Mouse (Mus musculus): ENCODE results near the gene Ints3. TPM values are rescaled to one million over a fixed set of nuclear protein-coding genes. Genes with fewer than 3 reads are reported as not detected.

Gene Ints3
- polyA plus RNA-seq, 1 experiment from 2014 or later: 26.0 TPM

- Histone ChIP-seq H3K27me3 (replicated peaks; ENCODE audit: control insufficient read depth, insufficient read depth, low read length) (no peaks in the 10 kb centered on the region), H3K4me1 (ENCODE audit: control insufficient read depth, insufficient read depth, low read length) (peaks cover 16% of the 10 kb centered on the region), H3K36me3 (ENCODE audit: control insufficient read depth, insufficient read depth, low read length) (peaks cover 27% of the 10 kb centered on the region), H3K27ac (replicated peaks; ENCODE audit: low read depth, low read length) (no peak overlapping the region), H3K9me3 (ENCODE audit: control insufficient read depth, low read length) (no peaks in the 10 kb centered on the region), H3K4me3 (ENCODE audit: low read depth, low read length) (no peak overlapping the region), H3K9ac (ENCODE audit: low read depth, low read length) (no peak overlapping the region), H3K4me2 (ENCODE audit: low read depth, low read length) (no peak overlapping the region)
- 89% methylated on average over 4 of the region's 4 CpGs for WGBS
- ATAC-seq (ENCODE audit: low read depth): no peak; the same call in 1 of the 2 replicates
- peak; percentile 12 for DNase-seq (ENCODE audit: low spot score)
Observed at GRCm38 (mm10) chr3:90383690-90384089, 49.7 kb downstream of the Ints3 start.

GRCm38 (mm10) chr3:90381727-90382126 is 51.7 kb downstream of the Ints3 start:
- 76% methylated on average over 11 of the region's 11 CpGs for WGBS
- no peak overlapping the region for H3K27ac ChIP-seq (replicated peaks; ENCODE audit: low read depth, low read length)
- H3K4me3 ChIP-seq (ENCODE audit: low read depth, low read length): no peak overlapping the region
- ATAC-seq (ENCODE audit: low read depth) (no peak), DNase-seq (ENCODE audit: low spot score) (no peak)
- no peak overlapping the region for H3K4me2 ChIP-seq (ENCODE audit: low read depth, low read length)
- no peaks in the 10 kb centered on the region for H3K9me3 ChIP-seq (ENCODE audit: control insufficient read depth, low read length)
- H3K4me1 ChIP-seq (ENCODE audit: control insufficient read depth, insufficient read depth, low read length): no peaks in the 10 kb centered on the region
- no peak overlapping the region for H3K9ac ChIP-seq (ENCODE audit: low read depth, low read length)
- H3K36me3 ChIP-seq (ENCODE audit: control insufficient read depth, insufficient read depth, low read length): peaks cover 21% of the 10 kb centered on the region
- H3K27me3 ChIP-seq (replicated peaks; ENCODE audit: control insufficient read depth, insufficient read depth, low read length): no peaks in the 10 kb centered on the region

GRCm38 (mm10) chr3:90378496-90378895 is 54.9 kb downstream of the Ints3 start:
- Histone ChIP-seq H3K27me3 (replicated peaks; ENCODE audit: control insufficient read depth, insufficient read depth, low read length) (no peaks in the 10 kb centered on the region), H3K4me1 (ENCODE audit: control insufficient read depth, insufficient read depth, low read length) (no peaks in the 10 kb centered on the region), H3K9ac (ENCODE audit: low read depth, low read length) (no peak overlapping the region), H3K9me3 (ENCODE audit: control insufficient read depth, low read length) (no peaks in the 10 kb centered on the region), H3K4me2 (ENCODE audit: low read depth, low read length) (no peak overlapping the region), H3K27ac (replicated peaks; ENCODE audit: low read depth, low read length) (no peak overlapping the region), H3K4me3 (ENCODE audit: low read depth, low read length) (no peak overlapping the region), H3K36me3 (ENCODE audit: control insufficient read depth, insufficient read depth, low read length) (no peaks in the 10 kb centered on the region)
- DNase-seq (ENCODE audit: low spot score) (no peak), ATAC-seq (ENCODE audit: low read depth) (no peak)
- 81% methylated on average over 5 of the region's 5 CpGs for WGBS

GRCm38 (mm10) chr3:90376247-90376585 is 57.2 kb downstream of the Ints3 start:
- DNase-seq (ENCODE audit: low spot score): no peak
- no peak overlapping the region for H3K9ac ChIP-seq (ENCODE audit: low read depth, low read length)
- H3K27me3 ChIP-seq (replicated peaks; ENCODE audit: control insufficient read depth, insufficient read depth, low read length): no peaks in the 10 kb centered on the region
- no peak; the same call in 1 of the 2 replicates for ATAC-seq (ENCODE audit: low read depth)
- H3K36me3 ChIP-seq (ENCODE audit: control insufficient read depth, insufficient read depth, low read length): no peaks in the 10 kb centered on the region
- no peak overlapping the region for H3K27ac ChIP-seq (replicated peaks; ENCODE audit: low read depth, low read length)
- no peak overlapping the region for H3K4me3 ChIP-seq (ENCODE audit: low read depth, low read length)
- no peaks in the 10 kb centered on the region for H3K4me1 ChIP-seq (ENCODE audit: control insufficient read depth, insufficient read depth, low read length)
- no peak overlapping the region for H3K4me2 ChIP-seq (ENCODE audit: low read depth, low read length)
- 67% methylated on average over 1 of the region's 1 CpGs for WGBS
- no peaks in the 10 kb centered on the region for H3K9me3 ChIP-seq (ENCODE audit: control insufficient read depth, low read length)

- no peaks in the 10 kb centered on the region for H3K4me1 ChIP-seq (ENCODE audit: control insufficient read depth, insufficient read depth, low read length)
- H3K9me3 ChIP-seq (ENCODE audit: control insufficient read depth, low read length): no peaks in the 10 kb centered on the region
- 44% methylated on average over 3 of the region's 3 CpGs for WGBS
- DNase-seq (ENCODE audit: low spot score): no peak
- no peaks in the 10 kb centered on the region for H3K36me3 ChIP-seq (ENCODE audit: control insufficient read depth, insufficient read depth, low read length)
- no peaks in the 10 kb centered on the region for H3K27me3 ChIP-seq (replicated peaks; ENCODE audit: control insufficient read depth, insufficient read depth, low read length)
- H3K4me2 ChIP-seq (ENCODE audit: low read depth, low read length): no peak overlapping the region
- ATAC-seq (ENCODE audit: low read depth): no peak
- no peak overlapping the region for H3K27ac ChIP-seq (replicated peaks; ENCODE audit: low read depth, low read length)
- H3K9ac ChIP-seq (ENCODE audit: low read depth, low read length): no peak overlapping the region
- no peak overlapping the region for H3K4me3 ChIP-seq (ENCODE audit: low read depth, low read length)
Observed at GRCm38 (mm10) chr3:90375562-90376246, 57.7 kb downstream of the Ints3 start.

- 75% methylated on average over 4 of the region's 4 CpGs for WGBS
- ATAC-seq (ENCODE audit: low read depth) (peak; percentile 42), DNase-seq (ENCODE audit: low spot score) (no peak)
- Histone ChIP-seq H3K4me3 (ENCODE audit: low read depth, low read length) (no peak overlapping the region), H3K4me1 (ENCODE audit: control insufficient read depth, insufficient read depth, low read length) (no peaks in the 10 kb centered on the region), H3K9ac (ENCODE audit: low read depth, low read length) (no peak overlapping the region), H3K36me3 (ENCODE audit: control insufficient read depth, insufficient read depth, low read length) (no peaks in the 10 kb centered on the region), H3K9me3 (ENCODE audit: control insufficient read depth, low read length) (no peaks in the 10 kb centered on the region), H3K4me2 (ENCODE audit: low read depth, low read length) (no peak overlapping the region), H3K27ac (replicated peaks; ENCODE audit: low read depth, low read length) (no peak overlapping the region), H3K27me3 (replicated peaks; ENCODE audit: control insufficient read depth, insufficient read depth, low read length) (no peaks in the 10 kb centered on the region)
Observed at GRCm38 (mm10) chr3:90374368-90374767, 59.1 kb downstream of the Ints3 start.

DNA sequence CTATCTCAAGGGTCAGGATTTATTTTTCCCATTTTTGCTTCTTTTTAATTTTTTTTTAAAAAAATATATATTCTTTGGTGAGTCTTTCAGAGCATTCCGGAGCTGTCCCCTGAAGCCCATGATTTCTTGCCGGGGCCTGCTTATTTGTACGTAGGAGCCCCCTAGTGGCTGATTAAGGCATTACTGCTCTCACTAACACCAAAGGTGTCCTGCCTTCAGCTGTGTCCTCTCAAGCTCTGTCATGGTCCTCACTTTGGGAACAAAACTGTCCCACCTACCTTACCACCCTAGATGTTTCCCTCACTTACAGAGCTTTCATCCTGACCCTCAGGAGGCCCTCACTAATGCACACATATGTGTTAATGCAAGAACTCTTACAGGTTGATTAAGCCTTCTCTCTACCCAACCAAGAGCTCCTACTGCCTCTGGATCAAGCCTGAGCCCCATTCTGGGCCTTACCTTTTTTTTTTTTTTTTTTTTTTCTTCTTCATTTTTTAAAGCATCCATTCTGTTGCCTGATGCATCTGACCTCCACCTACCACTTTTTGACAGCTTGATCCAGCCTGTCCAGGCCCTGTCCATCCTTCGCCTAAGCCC is 59.9 kb downstream of the Ints3 start:
- Histone ChIP-seq H3K4me1 (ENCODE audit: control insufficient read depth, insufficient read depth, low read length) (no peaks in the 10 kb centered on the region), H3K27ac (replicated peaks; ENCODE audit: low read depth, low read length) (no peak overlapping the region), H3K9me3 (ENCODE audit: control insufficient read depth, low read length) (no peaks in the 10 kb centered on the region), H3K4me2 (ENCODE audit: low read depth, low read length) (no peak overlapping the region), H3K9ac (ENCODE audit: low read depth, low read length) (no peak overlapping the region), H3K27me3 (replicated peaks; ENCODE audit: control insufficient read depth, insufficient read depth, low read length) (no peaks in the 10 kb centered on the region), H3K36me3 (ENCODE audit: control insufficient read depth, insufficient read depth, low read length) (no peaks in the 10 kb centered on the region), H3K4me3 (ENCODE audit: low read depth, low read length) (no peak overlapping the region)
- ATAC-seq (ENCODE audit: low read depth) (peak; percentile 80), DNase-seq (ENCODE audit: low spot score) (peak; percentile 94)
- 27% methylated on average over 4 of the region's 4 CpGs for WGBS

DNA sequence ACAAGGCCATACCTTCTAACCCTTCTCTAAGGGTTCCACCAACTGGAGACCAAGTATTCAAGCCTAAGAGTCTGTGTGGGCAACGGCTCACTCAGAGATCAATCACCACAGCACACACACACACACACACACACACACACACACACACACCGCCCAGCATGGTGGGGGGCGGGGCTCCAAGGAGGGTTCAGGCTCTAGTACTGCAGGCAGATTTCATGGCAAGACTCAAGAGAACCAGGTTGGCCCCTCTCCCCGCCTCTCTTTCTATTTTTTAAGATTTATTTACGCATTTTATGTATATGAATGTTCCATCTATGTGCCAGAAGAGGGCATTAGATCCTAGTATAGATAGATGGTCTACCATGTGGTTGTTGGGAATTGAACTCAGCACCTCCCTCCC is 60.6 kb downstream of the Ints3 start:
- ATAC-seq (ENCODE audit: low read depth) (no peak), DNase-seq (ENCODE audit: low spot score) (no peak)
- WGBS: 56% methylated on average over 3 of the region's 5 CpGs
- Histone ChIP-seq H3K9me3 (ENCODE audit: control insufficient read depth, low read length) (no peaks in the 10 kb centered on the region), H3K36me3 (ENCODE audit: control insufficient read depth, insufficient read depth, low read length) (no peaks in the 10 kb centered on the region), H3K4me2 (ENCODE audit: low read depth, low read length) (no peak overlapping the region), H3K4me3 (ENCODE audit: low read depth, low read length) (no peak overlapping the region), H3K27me3 (replicated peaks; ENCODE audit: control insufficient read depth, insufficient read depth, low read length) (no peaks in the 10 kb centered on the region), H3K4me1 (ENCODE audit: control insufficient read depth, insufficient read depth, low read length) (no peaks in the 10 kb centered on the region), H3K9ac (ENCODE audit: low read depth, low read length) (no peak overlapping the region), H3K27ac (replicated peaks; ENCODE audit: low read depth, low read length) (no peak overlapping the region)

DNA sequence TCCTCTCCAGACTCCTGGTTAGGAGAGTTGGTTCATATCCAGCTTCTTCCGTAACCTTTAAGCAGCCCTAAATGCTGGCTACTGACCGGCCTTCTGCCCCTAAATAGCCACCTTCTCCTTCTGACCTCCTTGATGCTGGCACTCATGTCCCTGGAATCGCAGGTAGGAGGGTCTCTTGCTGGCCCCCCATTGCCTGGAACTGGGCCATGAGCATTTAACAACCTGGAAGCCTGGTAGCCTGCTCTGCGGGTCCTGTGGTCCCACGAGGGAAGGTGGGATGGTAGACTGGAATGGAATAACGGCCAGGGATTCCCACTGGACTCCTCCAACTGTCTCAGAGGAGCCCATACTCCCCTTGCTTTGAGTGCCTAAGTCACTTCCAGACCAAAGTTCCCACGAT is 61.6 kb downstream of the Ints3 start:
- Histone ChIP-seq H3K4me3 (ENCODE audit: low read depth, low read length) (no peak overlapping the region), H3K9ac (ENCODE audit: low read depth, low read length) (no peak overlapping the region), H3K27me3 (replicated peaks; ENCODE audit: control insufficient read depth, insufficient read depth, low read length) (no peaks in the 10 kb centered on the region), H3K27ac (replicated peaks; ENCODE audit: low read depth, low read length) (no peak overlapping the region), H3K9me3 (ENCODE audit: control insufficient read depth, low read length) (no peaks in the 10 kb centered on the region), H3K4me2 (ENCODE audit: low read depth, low read length) (no peak overlapping the region), H3K36me3 (ENCODE audit: control insufficient read depth, insufficient read depth, low read length) (no peaks in the 10 kb centered on the region), H3K4me1 (ENCODE audit: control insufficient read depth, insufficient read depth, low read length) (no peaks in the 10 kb centered on the region)
- no peak for DNase-seq (ENCODE audit: low spot score)
- ATAC-seq (ENCODE audit: low read depth): no peak
- 78% methylated on average over 7 of the region's 7 CpGs for WGBS
